Mouse (Mus musculus): ENCODE results near the gene 4930572O03Rik.
"Not testable (repeated sequence)": the region's sequence is repeated elsewhere in the genome, so short reads cannot be mapped to it uniquely, and the experiment has no call there.

Gene 4930572O03Rik

GRCm38 (mm10) chr5:15656959-15657358 lies at the start of gene 4930572O03Rik:
TSS of gene 4930572O03Rik (minus strand) at chr5:15657059.
- in situ Hi-C loops (cut with MboI, MseI), result not testable (repeated sequence)

- in situ Hi-C loops (cut with MboI, MseI), result not testable (repeated sequence)
Measured at GRCm38 (mm10) chr5:15702891-15703290, 46.0 kb upstream of the 4930572O03Rik start.

GRCm38 (mm10) chr5:15697719-15698118 lies 40.9 kb upstream of the 4930572O03Rik start:
- in situ Hi-C loops (cut with MboI, MseI), result loop anchor here (10.0 to 25.0 kb wide), 3 partner anchors 103 to 743 kb away; no protein-coding TSS in a partner anchor

GRCm38 (mm10) chr5:15691849-15692248 lies 35.0 kb upstream of the 4930572O03Rik start:
- in situ Hi-C loops (cut with MboI, MseI), result loop anchor here (5.0 to 25.0 kb wide), 4 partner anchors 97 to 737 kb away; no protein-coding TSS in a partner anchor

- in situ Hi-C loops (cut with MboI, MseI), result loop anchor here (5.0 to 25.0 kb wide), 4 partner anchors 96 to 736 kb away; no protein-coding TSS in a partner anchor
Measured at GRCm38 (mm10) chr5:15690822-15691221, 34.0 kb upstream of the 4930572O03Rik start.

GRCm38 (mm10) chr5:15689659-15690213 lies 32.9 kb upstream of the 4930572O03Rik start:
- in situ Hi-C loops (cut with MboI, MseI), result loop anchor here (5.0 to 25.0 kb wide), 4 partner anchors 95 to 735 kb away; no protein-coding TSS in a partner anchor

- in situ Hi-C loops (cut with MboI, MseI), result loop anchor here (25.0 kb wide), 1 partner anchor 627 kb away; no protein-coding TSS in a partner anchor
Measured at GRCm38 (mm10) chr5:15688874-15689658, 32.2 kb upstream of the 4930572O03Rik start.

GRCm38 (mm10) chr5:15681301-15682035 lies 24.6 kb upstream of the 4930572O03Rik start:
- in situ Hi-C loops (cut with MboI, MseI), result loop anchor here (25.0 kb wide), 1 partner anchor 619 kb away; no protein-coding TSS in a partner anchor

- in situ Hi-C loops (cut with MboI, MseI), result loop anchor here (25.0 kb wide), 1 partner anchor 618 kb away; no protein-coding TSS in a partner anchor
Measured at GRCm38 (mm10) chr5:15679980-15680949, 23.4 kb upstream of the 4930572O03Rik start.

- in situ Hi-C loops (cut with MboI, MseI), result loop anchor here (25.0 kb wide), 1 partner anchor 617 kb away; no protein-coding TSS in a partner anchor
Measured at GRCm38 (mm10) chr5:15678907-15679306, 22.0 kb upstream of the 4930572O03Rik start.

- in situ Hi-C loops (cut with MboI, MseI), result loop anchor here (25.0 kb wide), 1 partner anchor 615 kb away; no protein-coding TSS in a partner anchor
Measured at GRCm38 (mm10) chr5:15677750-15678149, 20.9 kb upstream of the 4930572O03Rik start.

- in situ Hi-C loops (cut with MboI, MseI), result loop anchor here (25.0 kb wide), 1 partner anchor 612 kb away; no protein-coding TSS in a partner anchor
Measured at GRCm38 (mm10) chr5:15674429-15675244, 17.8 kb upstream of the 4930572O03Rik start.

GRCm38 (mm10) chr5:15673989-15674388 lies 17.1 kb upstream of the 4930572O03Rik start:
- in situ Hi-C loops (cut with MboI, MseI), result not testable (repeated sequence)

- in situ Hi-C loops (cut with MboI, MseI), result not testable (repeated sequence)
Measured at GRCm38 (mm10) chr5:15670789-15671188, 13.9 kb upstream of the 4930572O03Rik start.

GRCm38 (mm10) chr5:15663847-15664246 lies 7.0 kb upstream of the 4930572O03Rik start:
- in situ Hi-C loops (cut with MboI, MseI), result not testable (repeated sequence)

GRCm38 (mm10) chr5:15652334-15652733 lies 4.5 kb downstream of the 4930572O03Rik start:
- in situ Hi-C loops (cut with MboI, MseI), result not testable (repeated sequence)

- in situ Hi-C loops (cut with MboI, MseI), result not testable (repeated sequence)
Measured at GRCm38 (mm10) chr5:15645707-15646106, 11.2 kb downstream of the 4930572O03Rik start.

GRCm38 (mm10) chr5:15637637-15638036 lies 19.2 kb downstream of the 4930572O03Rik start:
- in situ Hi-C loops (cut with MboI, MseI), result loop anchor here (5.0 kb wide), 1 partner anchor 625 kb away; no protein-coding TSS in a partner anchor

- in situ Hi-C loops (cut with MboI, MseI), result not testable (repeated sequence)
Measured at GRCm38 (mm10) chr5:15630068-15630467, 26.8 kb downstream of the 4930572O03Rik start.
